Mouse (Mus musculus): ENCODE measurements around the gene Ankrd23.

The Ankrd23 gene

GRCm38 (mm10) chr1:36536783-36537182 lies at the start of gene Ankrd23:
Ankrd23 (minus strand) TSS chr1:36536883.
- CTCF ChIA-PET: interaction anchor here (0.6 kb wide), 2 partner anchors 18 to 170 kb away, joined by 3 to 14 read pairs; no protein-coding TSS in a partner anchor

GRCm38 (mm10) chr1:36586288-36586687 lies 49.6 kb upstream of the Ankrd23 start:
- CTCF ChIA-PET: no interaction called here

- CTCF ChIA-PET: no interaction called here
Observed at GRCm38 (mm10) chr1:36583408-36584116, 46.9 kb upstream of the Ankrd23 start.

- CTCF ChIA-PET: no interaction called here
Observed at GRCm38 (mm10) chr1:36582211-36582610, 45.5 kb upstream of the Ankrd23 start.

GRCm38 (mm10) chr1:36581260-36581659 lies 44.6 kb upstream of the Ankrd23 start:
- CTCF ChIA-PET: no interaction called here

GRCm38 (mm10) chr1:36580384-36581207 lies 43.9 kb upstream of the Ankrd23 start:
- CTCF ChIA-PET: no interaction called here

- CTCF ChIA-PET: no interaction called here
Observed at GRCm38 (mm10) chr1:36579974-36580383, 43.3 kb upstream of the Ankrd23 start.

- CTCF ChIA-PET: no interaction called here
Observed at GRCm38 (mm10) chr1:36576991-36577675, 40.5 kb upstream of the Ankrd23 start.

GRCm38 (mm10) chr1:36575347-36575746 lies 38.7 kb upstream of the Ankrd23 start:
- CTCF ChIA-PET: no interaction called here

GRCm38 (mm10) chr1:36574196-36574955 lies 37.7 kb upstream of the Ankrd23 start:
- CTCF ChIA-PET: interaction anchor here (0.6 kb wide), 1 partner anchor 77 kb away, joined by 3 read pairs; no protein-coding TSS in a partner anchor

GRCm38 (mm10) chr1:36573524-36573923 lies 36.8 kb upstream of the Ankrd23 start:
- CTCF ChIA-PET: no interaction called here

- CTCF ChIA-PET: no interaction called here
Observed at GRCm38 (mm10) chr1:36572709-36573108, 36.0 kb upstream of the Ankrd23 start.

GRCm38 (mm10) chr1:36572140-36572700 lies 35.5 kb upstream of the Ankrd23 start:
- CTCF ChIA-PET: interaction anchor here (0.6 kb wide), 1 partner anchor 41 kb away, joined by 7 read pairs; no protein-coding TSS in a partner anchor

GRCm38 (mm10) chr1:36571627-36572026 lies 34.9 kb upstream of the Ankrd23 start:
- CTCF ChIA-PET: interaction anchor here (0.6 kb wide), 1 partner anchor 42 kb away, joined by 7 read pairs; no protein-coding TSS in a partner anchor

GRCm38 (mm10) chr1:36570320-36570719 lies 33.6 kb upstream of the Ankrd23 start:
- CTCF ChIA-PET: no interaction called here

- CTCF ChIA-PET: no interaction called here
Observed at GRCm38 (mm10) chr1:36569694-36570276, 33.1 kb upstream of the Ankrd23 start.

GRCm38 (mm10) chr1:36568776-36569175 lies 32.1 kb upstream of the Ankrd23 start:
- CTCF ChIA-PET: interaction anchor here (0.5 kb wide), 1 partner anchor 147 kb away, joined by 3 read pairs; no protein-coding TSS in a partner anchor

- CTCF ChIA-PET: no interaction called here
Observed at GRCm38 (mm10) chr1:36567818-36568603, 31.3 kb upstream of the Ankrd23 start.

GRCm38 (mm10) chr1:36566425-36566824 lies 29.7 kb upstream of the Ankrd23 start:
- CTCF ChIA-PET: interaction anchor here (0.7 kb wide), 1 partner anchor 17 kb away, joined by 6 read pairs; no protein-coding TSS in a partner anchor

GRCm38 (mm10) chr1:36564101-36564500 lies 27.4 kb upstream of the Ankrd23 start:
- CTCF ChIA-PET: no interaction called here

Measured in spleen, embryonic (tissue).